Mouse (Mus musculus): ENCODE results near the gene Cd164l2. TPM values are rescaled to one million over a fixed set of nuclear protein-coding genes. Genes with fewer than 3 reads are reported as not detected.

The Cd164l2 gene
- polyA plus RNA-seq, 1 experiment from 2014 or later: 2.0 TPM

DNA sequence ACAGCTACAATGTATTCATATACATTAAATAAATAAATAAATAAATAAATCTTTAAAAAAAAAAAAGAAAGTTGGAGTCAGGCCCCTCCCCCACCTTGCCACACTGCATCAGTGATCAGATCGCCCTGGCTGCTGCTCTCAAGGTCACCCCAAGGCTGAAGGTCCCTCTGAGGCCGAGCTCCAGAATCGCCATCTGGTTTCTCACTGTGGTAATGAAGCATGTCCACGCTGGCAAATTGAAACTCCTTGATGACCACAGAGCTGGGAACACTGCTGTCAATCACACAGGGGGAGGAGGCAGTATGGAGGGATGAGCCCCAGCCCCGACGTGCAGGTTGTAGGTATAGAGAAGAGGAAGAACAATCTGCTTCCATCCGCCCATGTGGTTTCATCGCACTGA is 15.7 kb downstream of the Cd164l2 start:
- H3K27me3 ChIP-seq (ENCODE audit: control insufficient read depth, insufficient read depth, low read length): no peaks in the 10 kb centered on the region
- no peak overlapping the region for H3K4me3 ChIP-seq (ENCODE audit: low read depth, low read length)
- H3K36me3 ChIP-seq (ENCODE audit: control insufficient read depth, insufficient read depth, low read length): no peaks in the 10 kb centered on the region
- 43% methylated on average over 8 of the region's 8 CpGs for WGBS
- H3K4me1 ChIP-seq (ENCODE audit: control insufficient read depth, insufficient read depth, low read length): no peaks in the 10 kb centered on the region
- H3K9me3 ChIP-seq (ENCODE audit: control insufficient read depth, low read length): no peaks in the 10 kb centered on the region
- H3K4me2 ChIP-seq (ENCODE audit: low read depth, low read length): no peak overlapping the region
- H3K9ac ChIP-seq (replicated peaks; ENCODE audit: low read depth, low read length): no peak overlapping the region
- no peak for ATAC-seq (ENCODE audit: low read depth)
- no peak overlapping the region for H3K27ac ChIP-seq (ENCODE audit: low read depth, low read length)

DNA sequence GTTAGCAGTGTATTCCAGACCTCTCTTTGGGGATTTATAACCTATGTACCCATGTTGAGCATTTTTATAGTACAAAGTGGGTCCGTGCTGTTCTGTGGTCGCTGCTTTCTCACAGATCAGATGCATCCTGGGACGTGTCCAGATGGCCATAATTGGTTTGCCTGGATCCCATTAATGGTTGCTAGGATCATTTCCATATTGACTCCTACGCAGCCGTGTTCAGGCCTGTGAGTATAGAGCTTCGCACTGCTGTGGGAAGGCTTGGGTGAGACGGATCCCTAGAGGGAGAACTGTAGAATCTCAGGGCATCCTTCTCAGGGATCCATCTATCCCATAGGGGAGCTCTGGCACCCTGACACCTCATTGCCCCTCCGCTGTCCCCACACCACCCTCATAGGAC is 17.7 kb downstream of the Cd164l2 start:
- Histone ChIP-seq H3K27ac (ENCODE audit: low read depth, low read length) (no peak overlapping the region), H3K9me3 (ENCODE audit: control insufficient read depth, low read length) (no peaks in the 10 kb centered on the region), H3K4me3 (ENCODE audit: low read depth, low read length) (no peak overlapping the region), H3K4me1 (ENCODE audit: control insufficient read depth, insufficient read depth, low read length) (no peaks in the 10 kb centered on the region), H3K36me3 (ENCODE audit: control insufficient read depth, insufficient read depth, low read length) (no peaks in the 10 kb centered on the region), H3K27me3 (ENCODE audit: control insufficient read depth, insufficient read depth, low read length) (no peaks in the 10 kb centered on the region), H3K9ac (replicated peaks; ENCODE audit: low read depth, low read length) (no peak overlapping the region), H3K4me2 (ENCODE audit: low read depth, low read length) (no peak overlapping the region)
- ATAC-seq (ENCODE audit: low read depth): no peak
- 58% methylated on average over 8 of the region's 8 CpGs for WGBS

DNA sequence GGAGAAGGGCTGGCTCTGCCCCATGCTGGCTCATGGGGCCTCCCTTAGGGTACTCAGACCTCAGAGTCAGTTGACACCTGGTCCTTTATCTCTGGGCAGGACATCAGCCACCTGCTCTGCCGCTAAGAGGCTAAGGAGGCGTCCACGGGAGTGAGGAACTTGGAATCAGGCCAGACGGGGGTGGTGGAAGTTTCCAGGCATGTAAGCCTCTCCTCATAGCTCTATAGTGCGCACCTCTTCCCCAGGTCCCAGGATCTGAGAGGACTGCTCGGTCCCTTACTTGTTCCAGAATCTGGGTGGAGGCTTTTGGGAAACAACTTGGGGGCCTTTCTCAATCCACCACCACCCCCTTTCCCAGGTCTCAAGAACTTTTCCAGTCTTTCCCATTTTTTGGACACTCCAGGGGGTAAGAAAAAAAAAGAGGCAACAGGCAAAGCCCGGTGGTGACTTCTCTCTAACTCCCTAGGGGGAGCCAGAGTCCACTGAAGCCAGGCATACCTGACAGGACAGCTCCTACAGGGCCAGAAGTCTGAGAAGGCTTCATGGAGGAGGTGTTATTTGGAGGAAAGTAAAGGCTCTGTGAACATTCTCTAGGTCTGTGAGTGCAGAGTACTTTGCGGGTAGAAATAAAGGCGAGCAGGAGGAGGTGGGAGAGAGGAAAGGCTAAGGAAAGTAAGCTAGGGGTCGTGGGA is 21.5 kb downstream of the Cd164l2 start:
- H3K4me1 ChIP-seq (ENCODE audit: control insufficient read depth, insufficient read depth, low read length): no peaks in the 10 kb centered on the region
- 39% methylated on average over 10 of the region's 10 CpGs for WGBS
- H3K27me3 ChIP-seq (ENCODE audit: control insufficient read depth, insufficient read depth, low read length): no peaks in the 10 kb centered on the region; the same call in 1 of the 2 replicates
- no peaks in the 10 kb centered on the region for H3K9me3 ChIP-seq (ENCODE audit: control insufficient read depth, low read length)
- no peak overlapping the region for H3K4me2 ChIP-seq (ENCODE audit: low read depth, low read length)
- H3K9ac ChIP-seq (replicated peaks; ENCODE audit: low read depth, low read length): no peak overlapping the region
- H3K27ac ChIP-seq (ENCODE audit: low read depth, low read length): no peak overlapping the region
- H3K4me3 ChIP-seq (ENCODE audit: low read depth, low read length): no peak overlapping the region
- no peaks in the 10 kb centered on the region for H3K36me3 ChIP-seq (ENCODE audit: control insufficient read depth, insufficient read depth, low read length)
- ATAC-seq (ENCODE audit: low read depth): no peak

DNA sequence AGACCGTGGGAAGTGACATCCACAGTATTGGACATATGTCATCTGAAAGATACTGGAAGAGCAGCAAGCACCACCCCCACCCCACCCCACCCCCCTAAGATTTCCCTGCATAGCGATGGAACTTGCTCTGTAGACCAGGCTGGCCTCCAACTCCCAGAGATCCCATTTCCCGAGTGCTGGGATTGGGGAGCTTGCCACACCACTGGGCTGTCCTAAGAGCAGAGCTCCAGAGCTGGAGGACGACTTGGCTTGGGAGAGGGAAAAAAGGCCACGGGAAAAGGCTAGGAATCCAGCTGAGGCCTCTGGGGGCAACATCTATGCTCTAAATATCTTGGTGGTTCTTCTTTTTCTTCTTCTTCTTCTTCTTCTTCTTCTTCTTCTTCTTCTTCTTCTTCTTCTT is 22.8 kb downstream of the Cd164l2 start:
- peaks cover under 1% of the 10 kb centered on the region; the same call in 1 of the 2 replicates for H3K27me3 ChIP-seq (ENCODE audit: control insufficient read depth, insufficient read depth, low read length)
- no peaks in the 10 kb centered on the region for H3K4me1 ChIP-seq (ENCODE audit: control insufficient read depth, insufficient read depth, low read length)
- H3K9me3 ChIP-seq (ENCODE audit: control insufficient read depth, low read length): no peaks in the 10 kb centered on the region
- H3K36me3 ChIP-seq (ENCODE audit: control insufficient read depth, insufficient read depth, low read length): no peaks in the 10 kb centered on the region
- H3K27ac ChIP-seq (ENCODE audit: low read depth, low read length): no peak overlapping the region
- H3K4me2 ChIP-seq (ENCODE audit: low read depth, low read length): no peak overlapping the region
- 68% methylated on average over 5 of the region's 5 CpGs for WGBS
- no peak overlapping the region for H3K9ac ChIP-seq (replicated peaks; ENCODE audit: low read depth, low read length)
- ATAC-seq (ENCODE audit: low read depth): no peak
- H3K4me3 ChIP-seq (ENCODE audit: low read depth, low read length): no peak overlapping the region

DNA sequence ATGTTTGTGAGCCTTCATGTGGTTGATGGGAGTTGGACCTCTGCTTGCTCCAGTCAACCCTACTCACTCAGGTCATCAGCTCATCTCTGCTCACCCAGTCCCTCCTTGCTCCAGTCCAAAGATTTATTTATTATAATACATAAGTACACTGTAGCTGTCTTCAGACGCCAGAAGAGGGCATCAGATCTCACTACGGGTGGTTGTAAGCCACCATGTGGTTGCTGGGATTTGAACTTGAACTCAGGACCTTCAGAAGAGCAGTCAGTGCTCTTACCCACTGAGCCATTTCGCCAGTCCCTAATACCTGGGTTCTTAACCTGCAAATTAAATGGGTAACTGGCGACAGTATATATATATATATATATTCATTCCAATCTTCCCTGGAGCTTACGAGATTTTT is 23.5 kb downstream of the Cd164l2 start:
- Histone ChIP-seq H3K36me3 (ENCODE audit: control insufficient read depth, insufficient read depth, low read length) (no peaks in the 10 kb centered on the region), H3K4me2 (ENCODE audit: low read depth, low read length) (no peak overlapping the region), H3K27ac (ENCODE audit: low read depth, low read length) (no peak overlapping the region), H3K9me3 (ENCODE audit: control insufficient read depth, low read length) (no peaks in the 10 kb centered on the region), H3K27me3 (ENCODE audit: control insufficient read depth, insufficient read depth, low read length) (peaks cover 7% of the 10 kb centered on the region; the same call in 1 of the 2 replicates), H3K4me3 (ENCODE audit: low read depth, low read length) (no peak overlapping the region), H3K9ac (replicated peaks; ENCODE audit: low read depth, low read length) (no peak overlapping the region), H3K4me1 (ENCODE audit: control insufficient read depth, insufficient read depth, low read length) (no peaks in the 10 kb centered on the region)
- ATAC-seq (ENCODE audit: low read depth): no peak
- 80% methylated on average over 5 of the region's 5 CpGs for WGBS

DNA sequence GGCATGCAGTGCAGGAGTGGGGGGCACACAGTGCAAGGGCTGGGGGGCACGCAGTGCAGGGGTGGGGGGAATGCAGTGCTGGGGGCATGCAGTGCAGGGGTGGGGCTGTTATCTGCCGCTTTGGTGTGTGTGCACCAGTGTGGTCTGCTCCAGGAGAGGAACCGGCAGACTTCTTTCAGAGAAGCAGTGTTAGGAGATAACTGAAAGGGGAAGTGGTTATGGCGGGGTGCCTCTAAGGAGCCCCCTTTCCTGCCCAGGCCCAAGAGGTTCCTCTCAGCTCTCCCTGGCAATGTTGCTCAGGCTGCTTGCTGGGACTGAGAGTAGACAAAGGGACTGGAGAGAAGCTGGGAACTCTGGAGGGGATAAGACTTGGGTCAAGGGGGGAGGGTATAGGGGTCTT is 26.0 kb downstream of the Cd164l2 start:
- no peak for ATAC-seq (ENCODE audit: low read depth)
- Histone ChIP-seq H3K36me3 (ENCODE audit: control insufficient read depth, insufficient read depth, low read length) (no peaks in the 10 kb centered on the region), H3K9me3 (ENCODE audit: control insufficient read depth, low read length) (no peaks in the 10 kb centered on the region), H3K4me1 (ENCODE audit: control insufficient read depth, insufficient read depth, low read length) (no peaks in the 10 kb centered on the region), H3K27me3 (ENCODE audit: control insufficient read depth, insufficient read depth, low read length) (peaks cover 25% of the 10 kb centered on the region), H3K4me2 (ENCODE audit: low read depth, low read length) (no peak overlapping the region), H3K4me3 (ENCODE audit: low read depth, low read length) (no peak overlapping the region), H3K27ac (ENCODE audit: low read depth, low read length) (no peak overlapping the region), H3K9ac (replicated peaks; ENCODE audit: low read depth, low read length) (no peak overlapping the region)
- WGBS: 76% methylated on average over 4 of the region's 4 CpGs

DNA sequence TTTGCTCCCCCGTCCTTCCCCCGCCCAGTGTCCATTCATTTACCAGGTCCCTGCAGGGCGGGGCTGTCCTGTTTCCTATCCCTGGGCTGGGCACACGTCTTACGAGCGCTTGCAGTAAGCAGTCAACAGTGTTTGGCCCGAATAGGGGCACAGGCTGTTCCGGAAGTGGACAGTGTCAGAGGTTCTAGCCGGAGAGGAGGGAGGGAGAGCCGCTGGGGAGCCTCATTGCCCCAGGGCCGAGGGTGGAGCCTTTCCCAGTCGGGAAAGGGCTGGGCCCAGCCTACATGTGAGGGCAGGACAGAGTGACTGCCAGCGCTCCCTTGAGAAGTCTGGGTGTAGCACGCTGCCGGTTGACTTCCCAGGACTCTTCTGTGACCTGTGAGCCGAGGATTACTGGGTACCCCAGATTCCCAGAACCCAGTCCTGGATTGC is 28.6 kb downstream of the Cd164l2 start, which contains the start of gene Map3k6:
Gene Map3k6 (plus strand): TSS at position 329 of the 432 bp plus-strand sequence.
- no peak within 1 kb of the TSS for H3K27ac ChIP-seq (ENCODE audit: low read depth, low read length)
- H3K4me3 ChIP-seq (ENCODE audit: low read depth, low read length): peak within 1 kb of the TSS; percentile 44
- H3K36me3 ChIP-seq (ENCODE audit: control insufficient read depth, insufficient read depth, low read length): no peaks in the 10 kb centered on the region
- no peak for ATAC-seq (ENCODE audit: low read depth)
- H3K4me1 ChIP-seq (ENCODE audit: control insufficient read depth, insufficient read depth, low read length): no peaks in the 10 kb centered on the region
- WGBS: 5% methylated on average over 16 of the region's 16 CpGs
- H3K9me3 ChIP-seq (ENCODE audit: control insufficient read depth, low read length): no peaks in the 10 kb centered on the region
- peaks cover 27% of the 10 kb centered on the region for H3K27me3 ChIP-seq (ENCODE audit: control insufficient read depth, insufficient read depth, low read length)
- peak within 1 kb of the TSS; percentile 68 for H3K4me2 ChIP-seq (ENCODE audit: low read depth, low read length)
- H3K9ac ChIP-seq (replicated peaks; ENCODE audit: low read depth, low read length): peak within 1 kb of the TSS; percentile 54; the same call in 1 of the 2 replicates

DNA sequence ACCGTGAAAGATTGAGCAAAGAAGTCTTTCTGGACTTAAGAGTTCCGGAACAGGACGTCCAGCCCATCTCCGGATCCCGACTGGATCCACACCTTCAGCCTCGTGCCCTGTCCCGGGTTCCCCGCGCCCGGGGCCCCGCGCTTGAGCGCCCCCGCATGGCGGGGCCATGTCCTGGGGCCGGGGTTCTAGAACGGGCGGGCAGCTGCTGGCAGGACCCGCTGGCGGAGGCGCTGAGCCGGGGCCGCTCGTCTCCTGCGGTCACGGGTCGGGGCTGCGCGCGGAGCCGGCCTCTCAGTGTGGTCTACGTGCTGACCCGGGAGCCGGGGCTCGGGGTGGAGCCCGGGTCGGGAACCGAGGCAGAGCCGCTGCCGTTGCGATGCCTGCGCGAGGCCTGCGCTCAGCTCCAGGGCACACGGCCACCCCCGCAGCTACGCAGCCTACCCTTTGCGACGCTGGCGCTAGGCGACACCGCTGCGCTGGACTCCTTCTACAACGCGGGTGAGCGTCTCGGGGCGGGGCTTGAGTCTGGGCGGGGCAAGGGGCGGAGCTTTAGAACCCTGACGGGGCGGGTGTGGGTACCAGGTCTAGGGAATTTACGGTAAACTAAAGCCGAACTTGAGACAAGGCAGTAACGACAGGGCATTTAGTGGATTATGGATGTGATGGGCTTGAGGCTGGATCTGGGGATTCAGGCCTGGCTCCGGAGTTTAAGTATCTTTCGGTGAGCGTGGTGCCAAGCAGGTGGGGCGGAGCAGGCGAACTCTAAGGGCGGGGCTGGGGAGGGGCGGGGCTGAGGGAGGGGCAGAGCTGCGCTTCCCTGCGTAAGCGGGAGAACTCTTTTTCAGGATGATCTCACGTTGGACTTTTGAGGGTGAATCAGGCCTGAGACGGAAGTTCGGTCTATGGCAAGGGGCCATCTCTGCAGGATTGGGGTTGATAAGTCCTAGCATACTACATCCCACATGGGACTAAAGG is 29.3 kb downstream of the Cd164l2 start:
- Histone ChIP-seq H3K9me3 (ENCODE audit: control insufficient read depth, low read length) (no peaks in the 10 kb centered on the region), H3K36me3 (ENCODE audit: control insufficient read depth, insufficient read depth, low read length) (no peaks in the 10 kb centered on the region), H3K4me1 (ENCODE audit: control insufficient read depth, insufficient read depth, low read length) (no peaks in the 10 kb centered on the region), H3K9ac (replicated peaks; ENCODE audit: low read depth, low read length) (peak overlapping the region; percentile 54; the same call in 1 of the 2 replicates), H3K4me2 (ENCODE audit: low read depth, low read length) (peak overlapping the region; percentile 68), H3K27me3 (ENCODE audit: control insufficient read depth, insufficient read depth, low read length) (peaks cover 27% of the 10 kb centered on the region), H3K27ac (ENCODE audit: low read depth, low read length) (no peak overlapping the region), H3K4me3 (ENCODE audit: low read depth, low read length) (peak overlapping the region; percentile 44)
- under 1% methylated on average over 67 of the region's 78 CpGs for WGBS
- peak; percentile 93 for ATAC-seq (ENCODE audit: low read depth)

DNA sequence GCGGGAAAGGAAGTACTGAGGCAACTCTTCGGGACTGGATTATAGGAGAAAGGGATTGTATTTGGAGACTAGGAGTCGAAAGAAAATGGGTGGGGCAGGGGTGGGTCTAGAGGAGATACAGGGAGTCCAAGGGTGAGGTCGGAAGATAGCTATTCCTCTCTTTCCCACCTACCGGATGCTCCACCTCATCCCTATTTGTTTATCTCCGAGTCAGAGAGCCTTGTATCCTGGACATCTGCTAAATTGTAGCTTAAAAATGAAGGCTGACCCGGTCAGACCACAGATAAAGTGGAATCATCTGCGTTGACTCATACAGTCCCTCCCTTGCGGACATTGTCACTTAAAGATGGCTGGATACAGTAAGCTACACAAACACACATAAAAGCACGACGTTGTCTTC is 30.0 kb downstream of the Cd164l2 start:
- no peaks in the 10 kb centered on the region for H3K36me3 ChIP-seq (ENCODE audit: control insufficient read depth, insufficient read depth, low read length)
- ATAC-seq (ENCODE audit: low read depth): no peak
- no peaks in the 10 kb centered on the region for H3K9me3 ChIP-seq (ENCODE audit: control insufficient read depth, low read length)
- H3K27ac ChIP-seq (ENCODE audit: low read depth, low read length): no peak overlapping the region
- H3K9ac ChIP-seq (replicated peaks; ENCODE audit: low read depth, low read length): no peak overlapping the region
- H3K4me2 ChIP-seq (ENCODE audit: low read depth, low read length): peak overlapping the region; percentile 68
- H3K4me3 ChIP-seq (ENCODE audit: low read depth, low read length): peak overlapping the region; percentile 44
- H3K4me1 ChIP-seq (ENCODE audit: control insufficient read depth, insufficient read depth, low read length): no peaks in the 10 kb centered on the region
- peaks cover 27% of the 10 kb centered on the region for H3K27me3 ChIP-seq (ENCODE audit: control insufficient read depth, insufficient read depth, low read length)
- 29% methylated on average over 11 of the region's 11 CpGs for WGBS

All from neural tube, embryonic 14.5 days (tissue).